Mouse (Mus musculus): ENCODE data around the gene Pde4d.

DNA sequence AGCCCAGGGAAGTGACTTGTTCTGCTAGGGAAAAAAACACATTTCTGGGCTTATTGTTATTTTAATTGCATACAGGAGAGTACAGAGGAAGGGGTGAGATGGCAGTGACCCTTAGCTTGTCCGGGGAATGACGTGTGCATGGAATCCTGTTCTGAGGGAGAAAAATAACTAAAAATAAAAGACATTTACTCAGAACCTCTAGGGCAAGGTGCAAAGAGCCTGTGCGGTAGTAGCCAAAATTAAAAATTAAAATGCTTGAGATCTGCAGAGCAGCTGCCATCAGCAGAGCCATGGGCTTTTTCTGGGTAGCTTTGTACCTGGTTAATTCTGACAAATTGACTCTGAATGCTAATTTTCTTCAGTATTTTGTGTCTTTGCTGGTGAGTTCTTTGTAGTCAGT lies 322.6 kb downstream of the Pde4d start:
- no peak for TF ChIP-seq POLR2A (IDR thresholded peaks at IDR 0.05; ENCODE audit: borderline replicate concordance, insufficient read depth, low read length)
- no peak for TF ChIP-seq CTCF (IDR thresholded peaks at IDR 0.05; ENCODE audit: borderline replicate concordance, insufficient read depth, low read depth, low read length)
